Mouse (Mus musculus): Measurements from ENCODE around the gene Tmem201. TPM values are rescaled to one million over a fixed set of nuclear protein-coding genes. Genes with fewer than 3 reads are reported as not detected.

Gene Tmem201
- total and polyA plus RNA-seq, 3 experiments, result 6.4 to 29.2 (median 16.2) TPM

GRCm38 (mm10) chr4:149699953-149700352 is 37.9 kb downstream of the Tmem201 start:
- DNase-seq (ENCODE audit: extremely low read depth), result no peak
- H3K27ac ChIP-seq (ENCODE audit: insufficient read depth, low read depth), result peak overlapping the region; percentile 50; the same call in 1 of the 2 replicates
- dilution Hi-C loops (cut with MboI; ENCODE audit: extremely low pct_ligation_motif_present, extremely low pct_unique_long_range_greater_than_20kb, low sequenced_read_pairs) (no loop called here), in situ Hi-C loops (cut with MboI; ENCODE audit: low pct_ligation_motif_present, low pct_unique_long_range_greater_than_20kb, low sequenced_read_pairs) (loop anchor here (5.0 to 25.0 kb wide), 2 partner anchors 43 to 538 kb away; partner anchors contain the start of gene Pgd)
- TF ChIP-seq MYC (IDR thresholded peaks at IDR 0.05; ENCODE audit: low read depth, low read length), result no peak
- TF ChIP-seq TBP (conservative IDR thresholded peaks at IDR 0.05; ENCODE audit: low read depth, low read length), result no peak
- no peak for TF ChIP-seq NRF1 (IDR thresholded peaks at IDR 0.05; ENCODE audit: low read depth, low read length)
- no peak for TF ChIP-seq KAT2A (IDR thresholded peaks at IDR 0.05; ENCODE audit: insufficient replicate concordance, low read length)
- peaks cover 0 to 11% of the 10 kb centered on the region in 2 experiments for H3K36me3 ChIP-seq (replicated peaks in 1 of 2; ENCODE audit: control insufficient read depth in 1 of 2, insufficient read depth in 1 of 2, low read length in 1 of 2)
- H3K9ac ChIP-seq (ENCODE audit: insufficient read depth, low read depth), result peak overlapping the region; percentile 94
- H3K4me1 ChIP-seq (ENCODE audit: control insufficient read depth in 1 of 2, insufficient read depth in 2 of 2), result peaks cover 0 to 33% of the 10 kb centered on the region in 2 experiments; a peak in 2 of 4 replicates
- H3K79me2 ChIP-seq (replicated peaks; ENCODE audit: control insufficient read depth, extremely low read depth, insufficient read depth, poor library complexity, severe bottlenecking), result peaks cover 55% of the 10 kb centered on the region
- H3K4me2 ChIP-seq (ENCODE audit: insufficient read depth, low read depth, poor library complexity, severe bottlenecking), result peak overlapping the region; percentile 92
- H3K9me3 ChIP-seq (replicated peaks; ENCODE audit: low read length), result no peaks in the 10 kb centered on the region
- peak overlapping the region; percentile 63 to 92 (median 82) for H3K4me3 ChIP-seq (replicated peaks in 1 of 3; ENCODE audit: low read depth in 2 of 3, low read length in 2 of 3, poor library complexity in 1 of 3)
- H3K27me3 ChIP-seq (replicated peaks), result no peaks in the 10 kb centered on the region

- peak overlapping the region; percentile 94 for H3K9ac ChIP-seq (ENCODE audit: insufficient read depth, low read depth)
- peak; percentile 67 for DNase-seq (ENCODE audit: extremely low read depth)
- H3K4me2 ChIP-seq (ENCODE audit: insufficient read depth, low read depth, poor library complexity, severe bottlenecking), result peak overlapping the region; percentile 92
- no peaks in the 10 kb centered on the region for H3K27me3 ChIP-seq (replicated peaks)
- H3K27ac ChIP-seq (ENCODE audit: insufficient read depth, low read depth), result peak overlapping the region; percentile 93
- H3K36me3 ChIP-seq (replicated peaks in 1 of 2; ENCODE audit: control insufficient read depth in 1 of 2, insufficient read depth in 1 of 2, low read length in 1 of 2), result peaks cover 2 to 18% of the 10 kb centered on the region in 2 experiments
- dilution Hi-C loops (cut with MboI; ENCODE audit: extremely low pct_ligation_motif_present, extremely low pct_unique_long_range_greater_than_20kb, low sequenced_read_pairs), result no loop called here
- H3K9me3 ChIP-seq (replicated peaks; ENCODE audit: low read length), result no peaks in the 10 kb centered on the region
- peaks cover 71% of the 10 kb centered on the region for H3K79me2 ChIP-seq (replicated peaks; ENCODE audit: control insufficient read depth, extremely low read depth, insufficient read depth, poor library complexity, severe bottlenecking)
- peaks cover 9 to 38% of the 10 kb centered on the region in 2 experiments for H3K4me1 ChIP-seq (ENCODE audit: control insufficient read depth in 1 of 2, insufficient read depth in 2 of 2)
- in situ Hi-C loops (cut with MboI; ENCODE audit: low pct_ligation_motif_present, low pct_unique_long_range_greater_than_20kb, low sequenced_read_pairs), result loop anchor here (5.0 kb wide), 1 partner anchor 41 kb away; no protein-coding TSS in a partner anchor
- peak overlapping the region; percentile 63 to 92 (median 77) for H3K4me3 ChIP-seq (replicated peaks in 1 of 3; ENCODE audit: low read depth in 2 of 3, low read length in 2 of 3, poor library complexity in 1 of 3)
- TF ChIP-seq CHD2 (IDR thresholded peaks at IDR 0.05; ENCODE audit: low read length) (no peak), NRF1 (IDR thresholded peaks at IDR 0.05; ENCODE audit: low read depth, low read length) (no peak), TBP (conservative IDR thresholded peaks at IDR 0.05; ENCODE audit: low read depth, low read length) (0 out of 2 replicates have a peak, but pooled peaks have one; percentile 21), JUND (conservative IDR thresholded peaks at IDR 0.05; ENCODE audit: low read depth, low read length) (no peak), MXI1 (IDR thresholded peaks at IDR 0.05; ENCODE audit: low read depth, low read length) (peak; percentile 74), CTCF (conservative IDR thresholded peaks at IDR 0.05 in 1 of 2, IDR thresholded peaks at IDR 0.05 in 1 of 2; ENCODE audit: low read depth in 2 of 2, low read length in 2 of 2) (peak in 1 of 2 experiments; percentile 76; a peak in 2 of 4 replicates), EP300 (IDR thresholded peaks at IDR 0.05; ENCODE audit: low read length) (no peak), MYC (IDR thresholded peaks at IDR 0.05; ENCODE audit: low read depth, low read length) (no peak), ZNF384 (IDR thresholded peaks at IDR 0.05; ENCODE audit: low read depth, low read length) (no peak), POLR2AphosphoS2 (IDR thresholded peaks at IDR 0.05; ENCODE audit: low read depth, low read length) (0 out of 2 replicates have a peak, but pooled peaks have one; percentile 57), RCOR1 (conservative IDR thresholded peaks at IDR 0.05; ENCODE audit: low read depth, low read length) (no peak), BHLHE40 (IDR thresholded peaks at IDR 0.05; ENCODE audit: low read depth, low read length) (0 out of 2 replicates have a peak, but pooled peaks have one; percentile 27), RAD21 (IDR thresholded peaks at IDR 0.05; ENCODE audit: low read depth, low read length) (peak; percentile 56), TCF12 (IDR thresholded peaks at IDR 0.05; ENCODE audit: low read depth, low read length) (peak; percentile 68), ZMIZ1 (IDR thresholded peaks at IDR 0.05; ENCODE audit: low read depth, low read length) (peak; percentile 64; the same call in 1 of the 2 replicates), ELF1 (IDR thresholded peaks at IDR 0.05; ENCODE audit: low read depth, low read length) (peak; percentile 57), IRF4 (IDR thresholded peaks at IDR 0.05; ENCODE audit: low read depth, low read length) (peak; percentile 20; the same call in 1 of the 2 replicates), MAZ (IDR thresholded peaks at IDR 0.05; ENCODE audit: low read depth, low read length) (no peak), NELFE (IDR thresholded peaks at IDR 0.05; ENCODE audit: low read depth, low read length) (peak; percentile 55; the same call in 1 of the 2 replicates), SMC3 (IDR thresholded peaks at IDR 0.05; ENCODE audit: low read depth, low read length) (peak; percentile 76), ETS1 (conservative IDR thresholded peaks at IDR 0.05; ENCODE audit: low read depth, low read length) (no peak; the same call in 1 of the 2 replicates), PAX5 (IDR thresholded peaks at IDR 0.05; ENCODE audit: low read length) (no peak), USF1 (IDR thresholded peaks at IDR 0.05; ENCODE audit: low read depth, low read length) (no peak), JUN (IDR thresholded peaks at IDR 0.05; ENCODE audit: insufficient read depth, low read depth, low read length) (no peak), ZC3H11A (IDR thresholded peaks at IDR 0.05; ENCODE audit: low read depth, low read length) (no peak), ZKSCAN1 (IDR thresholded peaks at IDR 0.05; ENCODE audit: borderline replicate concordance, low read depth, low read length) (no peak), E2F4 (IDR thresholded peaks at IDR 0.05; ENCODE audit: insufficient replicate concordance, low read depth, low read length) (no peak), MEF2A (IDR thresholded peaks at IDR 0.05; ENCODE audit: borderline replicate concordance, low read depth, low read length) (peak; percentile 52; the same call in 1 of the 2 replicates), USF2 (conservative IDR thresholded peaks at IDR 0.05; ENCODE audit: low read depth, low read length) (no peak)
Observed at GRCm38 (mm10) chr4:149698197-149698821, 39.5 kb downstream of the Tmem201 start.
